Mouse (Mus musculus): ENCODE results near the gene Klhl40.

Klhl40 gene

GRCm38 (mm10) chr9:121778066-121778624 is 738 bp downstream of the Klhl40 start:
- DNase-seq (ENCODE audit: low read depth, low spot score): peak; percentile 42

- no peak for DNase-seq (ENCODE audit: low read depth, low spot score)
Observed at GRCm38 (mm10) chr9:121784801-121785200, 7.4 kb downstream of the Klhl40 start.

GRCm38 (mm10) chr9:121785261-121785660 is 7.9 kb downstream of the Klhl40 start:
- no peak for DNase-seq (ENCODE audit: low read depth, low spot score)

GRCm38 (mm10) chr9:121786359-121786758 is 9.0 kb downstream of the Klhl40 start:
- no peak for DNase-seq (ENCODE audit: low read depth, low spot score)

- no peak for DNase-seq (ENCODE audit: low read depth, low spot score)
Observed at GRCm38 (mm10) chr9:121791206-121791605, 13.8 kb downstream of the Klhl40 start.

- DNase-seq (ENCODE audit: low read depth, low spot score): no peak
Observed at GRCm38 (mm10) chr9:121791757-121792521, 14.5 kb downstream of the Klhl40 start, which contains the start of gene Hhatl. TSS of gene Hhatl (minus strand) at chr9:121792507.

- DNase-seq (ENCODE audit: low read depth, low spot score): no peak
Observed at GRCm38 (mm10) chr9:121794972-121795539, 17.6 kb downstream of the Klhl40 start.

- peak; percentile 36 for DNase-seq (ENCODE audit: low read depth, low spot score)
Observed at GRCm38 (mm10) chr9:121797722-121798121, 20.3 kb downstream of the Klhl40 start.

GRCm38 (mm10) chr9:121798887-121799520 is 21.6 kb downstream of the Klhl40 start:
- DNase-seq (ENCODE audit: low read depth, low spot score): no peak

- no peak for DNase-seq (ENCODE audit: low read depth, low spot score)
Observed at GRCm38 (mm10) chr9:121802747-121803146, 25.3 kb downstream of the Klhl40 start.

GRCm38 (mm10) chr9:121807546-121807945 is 30.1 kb downstream of the Klhl40 start:
- no peak for DNase-seq (ENCODE audit: low read depth, low spot score)

GRCm38 (mm10) chr9:121807947-121808346 is 30.5 kb downstream of the Klhl40 start:
- no peak for DNase-seq (ENCODE audit: low read depth, low spot score)

- DNase-seq (ENCODE audit: low read depth, low spot score): no peak
Observed at GRCm38 (mm10) chr9:121808511-121808910, 31.1 kb downstream of the Klhl40 start.

- no peak for DNase-seq (ENCODE audit: low read depth, low spot score)
Observed at GRCm38 (mm10) chr9:121810081-121810821, 32.8 kb downstream of the Klhl40 start.

- DNase-seq (ENCODE audit: low read depth, low spot score): no peak
Observed at GRCm38 (mm10) chr9:121815183-121815582, 37.8 kb downstream of the Klhl40 start.

- DNase-seq (ENCODE audit: low read depth, low spot score): no peak
Observed at GRCm38 (mm10) chr9:121819073-121819770, 41.8 kb downstream of the Klhl40 start.

GRCm38 (mm10) chr9:121819771-121820471 is 42.5 kb downstream of the Klhl40 start:
- DNase-seq (ENCODE audit: low read depth, low spot score): no peak

GRCm38 (mm10) chr9:121820765-121821164 is 43.4 kb downstream of the Klhl40 start:
- DNase-seq (ENCODE audit: low read depth, low spot score): no peak

GRCm38 (mm10) chr9:121822585-121822991 is 45.2 kb downstream of the Klhl40 start:
- DNase-seq (ENCODE audit: low read depth, low spot score): no peak

GRCm38 (mm10) chr9:121823051-121823450 is 45.6 kb downstream of the Klhl40 start:
- no peak for DNase-seq (ENCODE audit: low read depth, low spot score)
